Mouse (Mus musculus) forebrain, embryonic 14.5 days (tissue): ENCODE measurements around the gene Thbd. TPM values are rescaled to one million over a fixed set of nuclear protein-coding genes. Genes with fewer than 3 reads are reported as not detected.

Experiments used
- ATAC-seq: fragments of 200-750 bp; cut with Nextera tagmentation; 2 replicates; pipeline ENCODE4 v1.8.0; 2017; ENCODE audit warnings: mild to moderate bottlenecking, moderate library complexity
- DNase-seq: peaks from one replicate; pipeline ENCODE4 v3.0.0-alpha.2; 2015; ENCODE audit warnings: low spot score
- H3K27ac ChIP-seq: fragments of 300-500 bp; sonication (generic); 2 replicates; pipeline ENCODE4 v1.5.1; 2014; ENCODE audit warnings: low read depth, mild to moderate bottlenecking, control low read depth, low read length, moderate library complexity
- H3K27me3 ChIP-seq: fragments of 300-500 bp; sonication (generic); replicated peaks from 2 replicates; pipeline ENCODE4 v1.6.1; 2014; ENCODE audit warnings: low read length, control low read depth, mixed read lengths; ENCODE audit not compliant: control insufficient read depth, insufficient read depth
- H3K36me3 ChIP-seq: fragments of 300-500 bp; sonication (generic); 2 replicates; pipeline ENCODE4 v1.6.1; 2014; ENCODE audit warnings: low read length, control low read depth; ENCODE audit not compliant: control insufficient read depth, insufficient read depth
- H3K4me1 ChIP-seq: fragments of 300-500 bp; sonication (generic); 2 replicates; pipeline ENCODE4 v1.6.1; 2014; ENCODE audit warnings: antibody characterized with exemption, low read length, control low read depth; ENCODE audit not compliant: control insufficient read depth, insufficient read depth
- H3K4me2 ChIP-seq: fragments of 300-500 bp; sonication (generic); 2 replicates; pipeline ENCODE4 v1.6.1; 2014; ENCODE audit warnings: mild to moderate bottlenecking, control low read depth, low read length
- H3K4me3 ChIP-seq: fragments of 300-500 bp; sonication (generic); 2 replicates; pipeline ENCODE4 v1.5.1; 2014; ENCODE audit warnings: low read depth, low read length, control low read depth
- H3K9ac ChIP-seq: fragments of 300-500 bp; sonication (generic); 2 replicates; pipeline ENCODE4 v1.6.1; 2014; ENCODE audit warnings: mild to moderate bottlenecking, low read length, control low read depth, moderate library complexity
- H3K9me3 ChIP-seq: fragments of 300-500 bp; sonication (generic); replicated peaks from 2 replicates; pipeline ENCODE4 v1.6.1; 2016; ENCODE audit warnings: low read length, control low read depth, mixed read lengths; ENCODE audit not compliant: control insufficient read depth
- WGBS: fragments of 180-500 bp; shearing (Covaris S2); extraction: QIAGEN DNeasy Blood & Tissue Kit; methylation state at CpG from one replicate; pipeline ENCODE4 v1.1.7; 2014; 5-methylcytosine and 5-hydroxymethylcytosine counted together
- polyA plus RNA-seq: library from polyadenylated mRNA; unstranded; fragments of >200 nt; fragmentation: Nextera tagmentation; extraction: Ambion mirVana; gene quantifications from 2 replicates; pipeline ENCODE4 v1.2.1, GENCODE M21; 2014

The Thbd gene
- polyA plus RNA-seq, 1 experiment from 2014 or later, result 7.2 TPM

DNA sequence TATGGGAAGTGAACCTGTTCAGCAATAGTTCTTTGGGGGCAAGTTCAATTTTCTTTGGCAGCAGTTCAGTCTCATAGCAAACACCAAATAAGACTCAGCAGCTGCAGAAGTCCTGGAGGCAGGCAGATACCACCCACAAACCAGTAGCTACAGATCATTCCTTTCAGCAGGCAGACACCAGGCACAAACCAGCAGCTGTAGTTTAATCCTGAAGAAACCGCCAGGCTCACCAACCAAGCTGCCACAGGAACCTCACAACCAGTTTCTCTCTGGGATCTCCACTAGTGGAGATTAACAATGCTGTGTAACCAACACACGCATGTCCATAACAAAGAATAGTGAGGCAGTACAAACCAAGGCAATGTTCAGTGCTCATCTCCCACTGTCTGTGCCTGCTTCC is 26.9 kb downstream of the Thbd start:
- 84% methylated on average over 2 of the region's 2 CpGs for WGBS
- Histone ChIP-seq H3K4me2 (no peak overlapping the region), H3K27me3 (no peaks in the 10 kb centered on the region), H3K36me3 (no peaks in the 10 kb centered on the region), H3K27ac (no peak overlapping the region), H3K9ac (no peak overlapping the region), H3K9me3 (no peaks in the 10 kb centered on the region), H3K4me1 (no peaks in the 10 kb centered on the region), H3K4me3 (no peak overlapping the region)
- DNase-seq, result no peak
- ATAC-seq, result no peak

DNA sequence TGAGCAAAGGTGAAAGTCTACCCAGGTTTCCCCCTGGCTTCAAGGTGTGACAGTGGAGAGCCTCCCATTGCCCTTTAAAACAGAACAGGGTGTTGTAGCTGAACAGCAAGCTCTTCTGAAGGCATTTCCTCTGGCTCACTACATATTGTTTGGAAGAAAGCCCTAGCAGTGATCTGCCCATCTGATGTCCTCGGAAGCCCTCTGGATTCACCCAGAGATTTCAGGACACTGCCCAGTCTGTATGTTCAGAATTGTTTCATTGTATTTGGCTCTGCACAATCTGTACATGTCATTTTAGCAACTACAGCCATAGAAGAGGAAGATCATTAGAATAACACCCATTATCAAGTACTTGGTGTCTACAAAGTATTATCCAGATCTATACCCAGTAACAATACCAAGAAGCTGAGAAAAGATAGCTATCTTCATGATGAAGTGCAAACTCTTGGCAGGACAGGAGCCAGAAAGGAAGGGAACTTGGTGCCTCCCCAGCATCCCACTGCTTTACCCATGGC is 28.0 kb downstream of the Thbd start:
- no peak overlapping the region for H3K9ac ChIP-seq
- no peaks in the 10 kb centered on the region for H3K27me3 ChIP-seq
- 100% methylated on average over 1 of the region's 1 CpGs for WGBS
- no peaks in the 10 kb centered on the region for H3K4me1 ChIP-seq
- H3K9me3 ChIP-seq, result no peaks in the 10 kb centered on the region
- no peak overlapping the region for H3K4me3 ChIP-seq
- no peak overlapping the region for H3K4me2 ChIP-seq
- H3K36me3 ChIP-seq, result no peaks in the 10 kb centered on the region
- H3K27ac ChIP-seq, result no peak overlapping the region
- ATAC-seq, result no peak
- no peak for DNase-seq

DNA sequence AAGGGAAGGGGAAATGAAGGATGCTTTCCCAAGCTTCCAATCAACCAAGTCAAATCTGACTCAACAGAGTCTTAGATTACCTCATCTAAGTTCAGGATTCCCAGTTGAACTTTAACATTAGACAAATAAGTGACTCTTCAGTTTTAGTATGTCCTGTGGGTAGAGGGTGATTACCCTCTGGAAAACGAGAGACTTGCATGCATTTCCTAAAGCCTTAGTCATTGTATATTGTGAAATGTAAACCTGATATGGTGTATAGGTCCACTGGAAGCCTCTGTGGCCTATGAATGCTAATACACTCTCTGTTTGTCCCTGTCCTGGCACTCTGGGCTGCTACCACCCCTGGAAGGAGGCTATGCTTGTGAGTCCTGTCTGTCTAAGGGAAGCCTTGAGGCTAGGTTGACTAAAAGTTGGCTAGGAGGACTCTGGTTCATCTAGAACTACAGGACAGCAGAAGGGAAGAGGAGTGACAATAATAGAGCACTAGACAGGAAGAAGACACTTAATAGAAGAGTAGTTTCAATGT is 29.1 kb downstream of the Thbd start:
- H3K4me2 ChIP-seq, result no peak overlapping the region
- 78% methylated on average over 1 of the region's 1 CpGs for WGBS
- no peaks in the 10 kb centered on the region for H3K4me1 ChIP-seq

DNA sequence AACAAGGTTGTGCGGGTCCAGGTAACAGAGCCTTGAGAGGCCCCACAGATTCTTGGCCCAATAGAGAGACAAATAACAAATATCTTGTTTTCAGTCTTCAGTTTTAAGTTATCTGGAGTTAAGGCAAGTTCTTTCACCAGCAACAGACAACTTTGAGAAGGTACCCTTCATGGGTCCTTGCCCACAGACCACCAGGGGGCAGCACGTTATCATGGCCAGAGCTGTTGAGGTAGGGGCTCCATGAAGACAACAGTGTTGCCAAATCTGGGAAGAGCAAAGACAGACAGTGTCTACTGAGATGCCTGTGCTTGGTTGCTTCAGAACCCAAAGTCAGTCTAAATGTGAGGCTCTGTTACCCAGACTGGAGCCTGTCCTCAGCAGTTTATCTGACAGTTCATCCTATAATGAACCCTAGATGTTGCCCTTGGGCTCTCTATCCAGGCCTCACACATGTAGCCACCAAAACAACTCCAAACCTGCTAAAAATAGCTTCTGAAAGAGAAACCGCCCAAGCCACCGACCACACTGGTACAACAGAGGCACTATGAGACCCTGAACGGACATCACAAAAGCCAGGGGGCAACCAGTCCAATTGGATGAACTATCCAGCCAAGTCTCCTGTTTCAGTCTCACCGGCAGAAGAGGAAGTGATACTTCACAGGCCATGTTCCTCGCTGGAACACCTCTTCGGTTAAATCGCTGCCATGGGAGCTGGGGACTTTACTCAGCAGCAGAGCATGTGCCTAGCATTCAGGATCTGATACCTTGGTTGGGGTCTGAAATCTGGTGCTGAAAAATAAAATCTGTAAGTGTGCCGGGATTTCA is 32.5 kb downstream of the Thbd start:
- Histone ChIP-seq H3K9me3 (no peaks in the 10 kb centered on the region), H3K9ac (no peak overlapping the region), H3K4me1 (no peaks in the 10 kb centered on the region), H3K27me3 (no peaks in the 10 kb centered on the region), H3K27ac (no peak overlapping the region), H3K4me2 (no peak overlapping the region), H3K4me3 (no peak overlapping the region), H3K36me3 (no peaks in the 10 kb centered on the region)
- DNase-seq, result peak; percentile 32
- 79% methylated on average over 10 of the region's 10 CpGs for WGBS
- ATAC-seq, result 0 out of 2 replicates have a peak, but pooled peaks have one; percentile 46

More for the DNA sequence above, 29.1 kb downstream of the Thbd start:
- Histone ChIP-seq H3K36me3 (no peaks in the 10 kb centered on the region), H3K9ac (no peak overlapping the region), H3K9me3 (no peaks in the 10 kb centered on the region), H3K27ac (no peak overlapping the region), H3K4me3 (no peak overlapping the region), H3K27me3 (no peaks in the 10 kb centered on the region)
- no peak for DNase-seq
- no peak for ATAC-seq

DNA sequence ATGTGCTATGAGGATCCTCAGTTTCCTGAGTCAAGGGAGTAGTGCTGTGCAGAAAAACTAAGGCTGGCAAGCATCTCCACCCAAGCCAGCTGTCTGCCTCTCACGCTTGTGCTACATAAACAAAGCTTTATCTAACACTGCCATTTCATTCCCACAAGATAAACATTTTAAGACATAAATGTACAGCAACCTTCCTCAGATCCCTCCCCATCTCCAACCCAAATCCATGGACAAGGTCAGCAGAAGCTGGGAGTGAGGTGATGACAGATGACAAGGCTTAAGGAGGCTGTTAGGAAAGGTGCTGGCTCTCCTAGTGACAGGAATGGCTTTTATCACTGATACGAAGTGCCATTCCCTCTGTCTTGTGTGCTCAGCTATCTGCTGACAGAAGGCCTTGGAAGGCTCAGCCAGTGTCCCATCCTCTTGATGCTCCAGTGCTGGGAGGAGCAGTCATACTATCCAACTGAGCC is 34.4 kb downstream of the Thbd start:
- WGBS, result 80% methylated on average over 2 of the region's 2 CpGs
- H3K9ac ChIP-seq, result no peak overlapping the region
- H3K27me3 ChIP-seq, result no peaks in the 10 kb centered on the region
- H3K4me3 ChIP-seq, result no peak overlapping the region
- DNase-seq (no peak), ATAC-seq (no peak)
- H3K36me3 ChIP-seq, result no peaks in the 10 kb centered on the region
- H3K4me2 ChIP-seq, result no peak overlapping the region
- no peaks in the 10 kb centered on the region for H3K9me3 ChIP-seq
- H3K27ac ChIP-seq, result no peak overlapping the region
- no peaks in the 10 kb centered on the region for H3K4me1 ChIP-seq

DNA sequence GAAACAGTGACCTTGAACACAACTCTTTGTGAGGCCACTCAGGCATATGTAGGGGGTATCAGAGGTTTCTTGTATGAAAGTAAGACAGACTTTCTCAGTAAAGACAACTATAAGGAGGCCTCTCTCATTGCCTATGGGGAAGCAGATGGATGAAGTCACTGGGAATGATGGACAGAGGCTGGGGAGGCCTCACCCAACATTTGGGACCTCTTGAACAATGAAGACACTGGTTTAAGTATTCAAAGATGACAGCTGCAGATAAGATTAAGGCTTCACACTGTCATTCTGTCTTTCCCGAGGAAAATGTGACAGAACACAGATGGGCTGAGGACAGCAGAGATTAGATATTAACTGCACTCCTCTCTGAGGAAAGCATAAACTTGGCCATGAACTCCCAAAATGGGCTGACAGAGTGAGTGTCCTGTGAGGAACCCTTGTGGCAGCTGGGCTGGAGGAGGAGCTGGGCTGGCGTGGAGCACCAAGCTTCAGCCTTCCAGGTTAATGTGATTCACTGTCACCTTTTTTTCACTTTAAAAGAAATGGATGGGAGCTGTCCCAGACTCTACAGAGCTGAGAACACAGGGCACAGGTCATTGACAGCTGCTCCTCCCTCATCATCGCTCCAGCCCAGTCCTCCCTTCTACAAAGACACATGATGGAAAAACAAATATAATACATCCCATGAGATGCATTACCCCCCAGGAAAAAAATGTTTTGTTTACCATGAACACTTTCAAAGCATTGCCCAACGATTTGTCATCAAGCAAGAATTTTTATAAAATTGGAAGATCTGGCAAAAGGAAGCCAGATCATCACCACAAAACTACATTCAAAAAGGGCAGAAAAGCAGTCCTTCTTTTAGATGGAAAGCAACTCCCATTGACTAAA is 36.0 kb downstream of the Thbd start:
- ATAC-seq (no peak), DNase-seq (no peak)
- no peak overlapping the region for H3K9ac ChIP-seq
- H3K4me2 ChIP-seq, result no peak overlapping the region
- 87% methylated on average over 4 of the region's 4 CpGs for WGBS
- no peaks in the 10 kb centered on the region for H3K27me3 ChIP-seq
- no peaks in the 10 kb centered on the region for H3K9me3 ChIP-seq
- no peak overlapping the region for H3K27ac ChIP-seq
- no peak overlapping the region for H3K4me3 ChIP-seq
- H3K36me3 ChIP-seq, result no peaks in the 10 kb centered on the region
- no peaks in the 10 kb centered on the region for H3K4me1 ChIP-seq

DNA sequence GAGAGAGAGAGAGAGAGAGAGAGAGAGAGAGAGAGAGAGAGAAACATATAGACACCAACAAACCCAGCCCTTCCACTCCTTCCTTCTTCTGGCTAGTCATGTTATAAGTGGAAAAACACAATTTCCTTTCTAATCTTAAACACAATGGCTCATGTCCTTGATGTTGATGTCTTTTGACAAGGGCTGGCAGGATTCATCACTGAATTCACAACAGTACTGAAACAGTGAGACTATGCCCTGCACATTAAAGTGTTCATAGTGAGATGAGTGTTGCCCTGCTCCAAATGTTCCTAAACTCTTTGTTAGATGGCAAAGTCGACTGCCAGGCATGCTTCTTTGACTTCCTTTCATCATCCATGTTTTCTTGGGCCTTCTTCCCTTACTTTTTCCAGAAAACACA is 42.8 kb downstream of the Thbd start:
- Histone ChIP-seq H3K4me1 (no peaks in the 10 kb centered on the region), H3K27me3 (no peaks in the 10 kb centered on the region), H3K36me3 (no peaks in the 10 kb centered on the region), H3K27ac (no peak overlapping the region), H3K9me3 (no peaks in the 10 kb centered on the region), H3K4me2 (no peak overlapping the region), H3K4me3 (no peak overlapping the region), H3K9ac (no peak overlapping the region)
- ATAC-seq (no peak), DNase-seq (no peak)
- 38% methylated on average over 1 of the region's 1 CpGs for WGBS

DNA sequence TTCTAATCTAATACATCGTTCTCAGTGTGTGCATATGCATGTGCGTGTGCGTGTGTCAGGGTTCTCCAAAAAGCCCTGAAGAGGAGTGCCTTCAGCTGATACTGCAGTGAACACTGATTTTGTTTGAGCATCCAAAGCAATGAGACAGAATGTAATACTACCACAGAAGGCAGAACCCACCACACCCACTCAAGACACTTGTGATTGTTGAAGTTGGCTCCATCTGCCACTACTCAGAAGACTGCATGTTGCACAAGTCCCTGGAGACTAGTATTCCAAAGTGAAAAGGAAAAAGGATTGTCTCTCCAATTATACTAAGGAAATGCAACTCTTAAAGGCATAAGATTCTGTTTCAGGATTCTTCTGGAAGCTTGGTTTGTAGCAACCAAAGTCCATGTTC is 43.5 kb downstream of the Thbd start:
- Histone ChIP-seq H3K4me3 (no peak overlapping the region), H3K27ac (no peak overlapping the region), H3K4me1 (no peaks in the 10 kb centered on the region), H3K9ac (no peak overlapping the region), H3K9me3 (no peaks in the 10 kb centered on the region), H3K4me2 (no peak overlapping the region), H3K27me3 (no peaks in the 10 kb centered on the region), H3K36me3 (no peaks in the 10 kb centered on the region)
- ATAC-seq (no peak), DNase-seq (no peak)
- 95% methylated on average over 3 of the region's 3 CpGs for WGBS
